Mouse (Mus musculus) monocyte, adult 5-6 weeks (primary cell): Measurements from ENCODE around the gene Irf2bpl. TPM values are rescaled to one million over a fixed set of nuclear protein-coding genes. Genes with fewer than 3 reads are reported as not detected.

Source experiments
- ATAC-seq: fragments of 153-309, 156-312 bp; replicated peaks from 2 replicates; pipeline ENCODE4 v1.8.0; 2017; ENCODE audit warnings: mild to moderate bottlenecking; ENCODE audit not compliant: low TSS enrichment, insufficient number of reproducible peaks, severe bottlenecking, poor library complexity, low FRiP score
- total RNA-seq: library from RNA; stranded (forward); fragments of 200-1000, 200-491, 200-594 nt; gene quantifications from 3 replicates; pipeline ENCODE4 v1.2.3, GENCODE M21; 2017

Gene Irf2bpl
- total RNA-seq, 1 experiment from 2014 or later = 18.2 TPM

GRCm38 (mm10) chr12:86903828-86904806 lies 19.5 kb upstream of the Irf2bpl start:
- no peak for ATAC-seq

- ATAC-seq = no peak
These were observed 15.0 kb upstream of the Irf2bpl start for GRCm38 (mm10) chr12:86899461-86900179.

DNA sequence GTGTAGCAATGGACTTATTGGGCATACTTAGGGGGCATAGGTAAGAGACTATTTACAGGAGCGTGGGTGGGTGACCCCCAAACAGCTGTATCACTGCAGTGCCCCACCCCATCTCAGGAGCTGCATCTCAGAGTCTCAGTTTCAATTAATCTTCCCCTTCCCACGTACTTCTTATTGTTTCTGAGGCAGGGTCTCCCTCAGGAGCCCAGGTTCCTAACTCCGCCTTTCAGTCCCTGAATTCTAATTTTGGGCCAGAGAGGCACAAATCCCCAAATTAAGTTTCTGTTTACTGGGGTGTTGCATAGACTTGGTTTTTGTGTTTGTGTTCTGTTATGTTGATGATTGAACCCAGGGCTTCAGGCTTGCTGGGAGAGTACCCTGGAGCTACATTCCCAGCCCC lies 13.8 kb upstream of the Irf2bpl start:
- no peak for ATAC-seq

DNA sequence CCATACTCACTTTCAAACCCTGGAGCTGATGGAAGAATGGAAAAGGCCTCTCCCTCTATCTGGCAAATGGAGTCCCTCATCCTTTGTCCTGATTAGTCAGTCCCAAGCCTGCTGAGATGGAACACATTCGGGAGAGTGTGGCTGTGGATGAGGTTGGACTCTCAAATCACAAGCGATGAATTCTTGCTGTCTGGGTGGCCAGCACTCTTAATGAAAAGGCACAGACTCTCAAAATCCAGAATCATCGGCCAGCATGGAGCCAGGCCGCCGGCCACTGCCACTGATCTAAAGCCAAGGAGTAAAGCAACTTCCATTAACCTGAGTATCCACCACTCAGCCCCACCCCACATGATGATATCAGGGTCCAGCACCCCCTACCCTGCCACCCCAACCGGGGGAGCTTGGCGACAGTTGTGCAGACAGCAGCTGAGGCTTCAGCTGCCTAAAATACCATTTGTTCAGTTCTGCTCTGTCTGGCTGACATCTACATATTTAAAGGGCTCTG lies 13.2 kb upstream of the Irf2bpl start:
- ATAC-seq = no peak

GRCm38 (mm10) chr12:86896921-86897512 lies 12.4 kb upstream of the Irf2bpl start:
- ATAC-seq = no peak

GRCm38 (mm10) chr12:86896441-86896890 lies 11.9 kb upstream of the Irf2bpl start:
- ATAC-seq = no peak

GRCm38 (mm10) chr12:86895703-86896409 lies 11.3 kb upstream of the Irf2bpl start:
- no peak for ATAC-seq

GRCm38 (mm10) chr12:86894841-86895428 lies 10.3 kb upstream of the Irf2bpl start:
- ATAC-seq = no peak

DNA sequence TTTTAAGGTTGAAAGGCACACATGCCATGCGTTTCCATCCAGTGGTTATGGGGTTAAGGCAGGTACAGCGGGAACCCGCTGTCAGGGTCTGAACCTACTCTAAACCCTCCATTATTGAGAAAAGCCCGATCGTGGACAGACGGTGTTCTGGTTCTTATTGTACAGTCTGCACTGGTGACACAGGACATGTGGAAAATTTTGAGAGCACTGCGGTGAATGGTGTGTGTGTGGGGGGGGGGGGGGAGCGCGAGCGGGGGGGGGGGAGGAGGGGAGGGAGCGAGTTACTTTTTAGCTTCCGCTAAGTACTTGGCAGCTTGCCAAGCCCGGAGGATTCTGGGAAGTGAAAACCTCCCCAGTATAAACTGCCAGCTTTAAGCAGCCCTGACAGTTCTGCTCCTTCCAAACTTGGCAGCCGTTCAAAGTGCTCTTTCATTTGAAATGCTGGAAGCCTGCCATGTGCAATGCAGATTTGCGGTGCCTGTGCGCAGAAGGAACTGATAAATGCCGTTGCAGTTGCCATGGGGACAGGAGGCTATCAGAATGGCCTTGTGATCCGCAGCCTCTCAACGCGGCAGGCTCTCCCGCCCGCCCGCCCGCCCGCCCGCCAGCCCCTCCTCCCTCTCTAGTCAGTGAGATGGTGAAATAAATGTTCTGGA lies 9.7 kb upstream of the Irf2bpl start:
- ATAC-seq = peak; percentile 79

DNA sequence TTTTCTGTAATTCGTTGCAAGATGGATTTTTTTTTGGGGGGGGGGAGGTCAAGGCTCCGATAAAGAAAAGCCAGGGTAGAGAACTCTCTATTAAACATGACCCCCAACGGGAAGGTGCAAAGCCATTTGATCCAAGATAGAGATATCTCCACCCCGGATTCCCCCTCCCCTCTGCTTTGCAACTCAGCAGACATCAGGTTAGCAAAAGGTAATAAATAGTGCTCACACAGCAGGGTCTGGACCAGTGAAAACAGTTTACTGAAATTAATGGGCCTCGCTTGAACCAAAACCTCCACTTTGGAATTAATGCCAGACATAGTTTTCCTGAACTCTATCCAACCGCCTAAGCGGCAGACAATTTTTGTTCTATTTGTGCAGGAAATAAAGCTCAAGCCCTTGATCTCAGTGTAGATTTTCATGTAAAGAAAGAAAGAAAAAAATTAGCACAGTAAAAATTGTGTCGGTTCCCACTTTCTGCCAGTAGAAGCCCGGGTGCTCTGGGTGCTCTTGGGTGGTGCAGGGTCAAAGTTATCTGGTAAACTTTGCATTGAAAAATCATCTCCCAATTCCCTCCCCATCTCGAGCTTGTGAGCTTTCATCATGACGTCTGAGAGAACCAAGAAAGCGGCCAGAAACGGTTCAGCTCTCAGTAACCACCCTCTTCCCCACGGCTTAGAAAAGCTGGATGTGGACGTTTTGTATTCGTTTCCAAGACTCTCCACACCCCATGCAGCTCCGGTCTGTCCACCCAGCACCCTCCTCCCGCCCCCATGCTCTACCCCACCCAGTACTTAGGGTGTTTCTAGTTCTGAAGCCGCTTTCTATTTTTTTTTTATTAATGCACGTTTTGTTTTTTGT lies 9.0 kb upstream of the Irf2bpl start:
- no peak for ATAC-seq

DNA sequence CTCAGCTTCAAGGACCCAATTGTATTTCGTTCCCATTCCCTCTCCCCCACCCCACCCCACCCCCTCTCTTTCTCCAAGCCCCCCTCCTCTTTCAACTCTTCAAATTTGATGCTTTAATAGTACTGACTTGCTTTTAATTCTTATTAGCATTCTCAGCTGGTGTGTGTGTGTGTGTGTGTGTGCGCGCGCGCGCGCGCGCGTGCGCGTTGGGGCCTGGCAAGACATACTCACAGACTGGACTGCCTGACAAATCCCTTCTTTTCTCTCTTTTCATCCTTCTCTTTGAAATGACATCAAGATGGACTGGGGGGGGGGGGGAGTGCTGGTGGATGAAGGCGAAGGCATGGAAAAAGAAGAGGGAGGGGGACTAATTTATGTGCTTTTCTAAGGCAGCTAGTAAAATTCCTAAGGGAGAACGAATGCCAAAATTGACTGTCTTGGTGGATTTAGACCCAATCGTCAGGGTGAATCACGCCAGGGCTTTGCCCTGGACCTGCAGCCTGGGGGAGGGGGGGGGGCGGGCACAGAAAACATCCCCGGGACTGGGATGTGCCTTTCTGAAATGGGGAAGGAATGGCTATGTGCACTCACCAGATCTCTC lies 8.2 kb upstream of the Irf2bpl start:
- ATAC-seq = no peak

- ATAC-seq = peak; percentile 33; the same call in 1 of the 2 replicates
These were observed 7.4 kb upstream of the Irf2bpl start for GRCm38 (mm10) chr12:86891786-86892702.

- ATAC-seq = no peak
These were observed 6.8 kb upstream of the Irf2bpl start for GRCm38 (mm10) chr12:86891454-86891785.

- ATAC-seq = no peak
These were observed 6.3 kb upstream of the Irf2bpl start for GRCm38 (mm10) chr12:86890796-86891301.

DNA sequence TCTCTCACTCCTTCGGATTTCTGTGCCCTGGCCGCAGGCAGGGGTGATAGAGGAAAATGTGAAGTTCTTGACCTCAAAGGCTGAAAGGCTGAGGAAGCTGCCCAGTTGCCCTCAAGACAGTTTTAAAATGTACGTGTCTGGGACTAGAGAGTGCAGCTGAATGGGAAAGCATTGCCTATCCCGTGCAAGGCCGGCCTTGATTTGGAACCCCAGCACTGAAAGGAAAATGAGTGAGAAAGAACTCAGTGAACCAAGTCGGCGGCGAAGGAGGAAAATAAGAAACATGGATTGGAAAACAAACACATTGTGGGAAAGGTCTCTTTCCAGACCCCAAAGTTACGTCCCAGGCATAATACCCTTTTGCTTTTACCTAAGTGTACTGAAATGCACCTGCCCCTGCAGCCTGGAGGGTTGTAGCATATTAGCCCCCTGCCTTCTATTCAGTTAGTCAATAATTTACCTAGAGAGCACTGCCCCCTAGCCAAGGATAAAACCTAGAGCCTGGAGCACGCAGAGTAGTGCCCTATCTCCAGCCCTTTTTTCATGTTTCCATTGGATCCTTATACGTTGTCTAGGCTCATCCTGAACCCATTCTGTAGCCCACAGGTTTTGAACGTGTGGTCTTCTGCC lies 5.6 kb upstream of the Irf2bpl start:
- ATAC-seq = no peak
